Mouse (Mus musculus) myocyte (in vitro differentiated cells): ENCODE measurements around the gene Pced1a.

Experiments
- CEBPB ChIP-seq: IDR thresholded peaks from 2 replicates; pipeline ENCODE4 v1.6.1; 2011; ENCODE audit warnings: mild to moderate bottlenecking, moderate library complexity; ENCODE audit not compliant: poor library complexity, insufficient read depth, severe bottlenecking
- E2F4 ChIP-seq: IDR thresholded peaks from one replicate; pipeline ENCODE4 v1.6.1; 2011; ENCODE audit warnings: mild to moderate bottlenecking, control low read depth, moderate library complexity; ENCODE audit not compliant: insufficient read depth
- MAX ChIP-seq: IDR thresholded peaks from one replicate; pipeline ENCODE4 v1.6.1; 2011; ENCODE audit warnings: low read depth, mild to moderate bottlenecking, control low read depth
- POLR2A ChIP-seq: IDR thresholded peaks from one replicate; pipeline ENCODE4 v1.6.1; 2011; ENCODE audit warnings: low read depth, mild to moderate bottlenecking, control low read depth, moderate library complexity; ENCODE audit not compliant: insufficient read length
- REST ChIP-seq: IDR thresholded peaks from one replicate; pipeline ENCODE4 v1.6.1; 2011; ENCODE audit warnings: mild to moderate bottlenecking, control low read depth, moderate library complexity; ENCODE audit not compliant: insufficient read depth, insufficient read length
- TCF12 ChIP-seq: IDR thresholded peaks from one replicate; pipeline ENCODE4 v1.6.1; 2011; ENCODE audit warnings: mild to moderate bottlenecking, control low read depth; ENCODE audit not compliant: poor library complexity, insufficient read depth, severe bottlenecking
- TCF3 ChIP-seq: IDR thresholded peaks from one replicate; pipeline ENCODE4 v1.6.1; 2011; ENCODE audit warnings: low read depth, control low read depth; ENCODE audit not compliant: insufficient read length
- USF1 ChIP-seq: IDR thresholded peaks from one replicate; pipeline ENCODE4 v1.6.1; 2011; ENCODE audit warnings: low read depth, mild to moderate bottlenecking, control low read depth, moderate library complexity

DNA sequence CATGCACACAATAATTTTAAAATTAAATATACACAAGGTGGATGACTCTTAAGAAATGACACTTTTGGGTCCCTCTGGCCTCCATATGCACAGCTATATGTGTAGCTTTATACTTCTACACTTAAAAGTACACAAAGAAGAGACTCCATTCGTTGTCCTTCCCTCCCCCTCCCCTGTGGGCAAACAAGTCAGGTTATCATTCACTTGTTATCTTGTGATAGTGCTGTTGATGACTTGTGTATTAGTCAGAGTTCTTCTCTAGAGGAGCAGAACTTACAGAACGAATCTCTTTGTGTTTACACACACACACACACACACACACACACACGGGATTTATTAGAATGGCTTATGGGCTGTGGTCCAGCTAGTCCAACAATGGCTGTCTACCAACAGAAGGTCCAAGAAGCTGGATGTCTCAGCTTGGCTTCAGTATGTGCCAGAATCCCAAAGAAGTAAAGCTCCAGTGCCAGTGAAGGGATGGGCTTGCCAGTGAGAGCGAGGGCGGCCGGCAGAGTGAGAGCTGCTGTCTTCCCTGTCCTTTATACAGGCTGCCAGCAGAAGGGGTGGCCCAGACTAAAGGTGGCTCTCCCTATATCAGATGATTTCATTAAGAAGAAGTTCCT, 30.4 kb upstream of the Pced1a start:
- TF ChIP-seq MAX (no peak), E2F4 (no peak), POLR2A (no peak), USF1 (no peak), TCF3 (no peak), REST (no peak), TCF12 (no peak), CEBPB (no peak)
